Mouse (Mus musculus) thymus, adult 2 months (tissue): ENCODE measurements around the gene Cox6b1.

ENCODE experiments used
- CTCF ChIP-seq: fragments of 200-500 bp; IDR thresholded peaks from 2 replicates; pipeline ENCODE4 v1.5.1; 2012; ENCODE audit warnings: mild to moderate bottlenecking, control low read depth, low read length, moderate library complexity, borderline replicate concordance; ENCODE audit not compliant: control insufficient read depth, poor library complexity, insufficient read depth; ENCODE audit errors: extremely low read depth
- POLR2A ChIP-seq: fragments of 200-500 bp; IDR thresholded peaks from 2 replicates; pipeline ENCODE4 v1.6.1; 2012; ENCODE audit warnings: mild to moderate bottlenecking, low read length, control low read depth, moderate library complexity; ENCODE audit not compliant: control insufficient read depth, poor library complexity, insufficient read depth; ENCODE audit errors: extremely low read depth

DNA sequence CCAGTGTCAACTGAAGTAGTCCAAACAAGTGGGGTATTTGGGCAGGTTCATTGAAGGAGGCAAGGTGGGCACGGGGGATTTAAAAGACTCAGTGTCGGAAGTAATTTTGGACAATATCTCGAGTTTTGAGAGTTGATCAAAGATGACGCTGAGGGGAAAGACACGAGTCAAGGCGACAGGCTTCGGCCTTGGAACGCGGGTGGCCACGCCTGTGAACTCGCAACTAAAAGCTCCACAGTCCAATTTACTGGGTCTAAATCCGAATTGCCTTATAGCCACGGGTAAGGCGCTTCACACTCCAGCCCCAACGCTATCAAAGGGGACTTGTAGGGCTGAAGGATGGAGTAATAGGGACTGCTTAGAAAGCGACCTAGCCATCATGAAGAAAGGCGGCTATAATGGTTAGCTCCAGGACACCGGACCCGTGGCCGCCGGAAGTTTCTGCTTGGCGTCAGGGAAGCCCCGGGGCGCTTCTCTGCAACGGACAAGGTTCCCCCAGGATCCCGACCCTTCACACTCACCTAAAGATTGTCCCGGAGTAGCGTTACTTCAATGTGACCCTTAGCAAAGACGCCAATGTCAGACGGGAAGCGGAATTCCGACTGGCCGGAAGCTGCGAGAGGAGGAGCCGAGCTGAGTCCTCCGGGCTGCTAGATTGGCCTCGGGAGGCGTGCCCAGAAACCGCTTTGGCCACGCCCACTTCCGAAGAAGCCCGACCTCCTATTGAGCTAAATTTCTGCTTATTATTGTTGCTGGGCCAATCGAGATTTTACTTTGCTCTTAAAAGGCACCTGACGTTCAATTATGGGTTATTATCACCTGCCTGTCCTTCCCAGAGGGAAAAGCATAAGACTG, at the start of gene Cox6b1:
- TF ChIP-seq CTCF (peak; percentile 57; the same call in 1 of the 2 replicates), POLR2A (0 out of 2 replicates have a peak, but pooled peaks have one; percentile 36)
